Mouse (Mus musculus) ES-Bruce4 (cell line): ENCODE data around the gene Tbc1d23.

Experiments used
- CTCF ChIP-seq: IDR thresholded peaks from one replicate; pipeline ENCODE4 v1.8.1; 2011; ENCODE audit warnings: low read depth, low read length
- POLR2A ChIP-seq: IDR thresholded peaks from one replicate; pipeline ENCODE4 v1.8.1; 2011; ENCODE audit warnings: low read length; ENCODE audit not compliant: insufficient read depth

DNA sequence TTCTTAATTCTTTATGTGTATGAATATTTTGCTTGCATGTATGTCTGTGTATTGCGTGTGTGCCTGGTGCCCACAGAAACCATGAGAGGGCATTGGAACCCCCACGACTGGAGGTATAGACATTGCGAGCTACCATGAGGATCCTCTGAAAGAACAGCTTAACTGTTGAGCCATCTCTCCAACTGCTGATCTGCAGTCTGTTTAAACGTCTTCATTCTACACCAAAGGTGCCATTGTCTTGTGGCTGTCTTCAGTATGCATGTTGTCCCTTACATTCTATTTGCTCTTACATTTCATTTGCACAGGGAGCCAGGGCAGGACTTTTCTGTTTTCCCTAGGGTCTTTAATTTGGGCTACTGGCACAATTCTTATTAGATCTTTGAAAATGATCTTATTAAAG, 19.7 kb upstream of the Tbc1d23 start:
- TF ChIP-seq POLR2A (no peak), CTCF (no peak)
